Mouse (Mus musculus): Measurements from ENCODE around the gene Ly6f.

Ly6f gene

GRCm38 (mm10) chr15:75318584-75318983 is 50.4 kb downstream of the Ly6f start:
- DNase-seq (ENCODE audit: low spot score), result no peak

GRCm38 (mm10) chr15:75320104-75320503 is 51.9 kb downstream of the Ly6f start:
- no peak for DNase-seq (ENCODE audit: low spot score)
